Mouse (Mus musculus) embryo, embryonic 10.5 days (tissue): ENCODE data around the gene Zfp94.
A peak's percentile ranks its signal among the peaks of the same experiment; 100 is the strongest.
"Not testable (repeated sequence)": the region's sequence is repeated elsewhere in the genome, so short reads cannot be mapped to it uniquely, and the experiment has no call there.

Experiments used
- DNase-seq: peaks from one replicate; pipeline ENCODE4 v3.0.0-alpha.2; 2015; ENCODE audit warnings: low spot score

Zfp94 gene

GRCm38 (mm10) chr7:24315726-24316566 lies 520 bp downstream of the Zfp94 start:
- no peak for DNase-seq

GRCm38 (mm10) chr7:24300771-24301282 lies 15.6 kb downstream of the Zfp94 start, which contains the start of gene Zfp61:
Gene Zfp61 (minus strand): TSS chr7:24301232.
- peak; percentile 89 for DNase-seq

GRCm38 (mm10) chr7:24299823-24300481 lies 16.5 kb downstream of the Zfp94 start:
- DNase-seq: peak; percentile 36

GRCm38 (mm10) chr7:24298973-24299708 lies 17.3 kb downstream of the Zfp94 start:
- peak; percentile 95 for DNase-seq

GRCm38 (mm10) chr7:24298635-24298972 lies 17.9 kb downstream of the Zfp94 start:
- DNase-seq: no peak

GRCm38 (mm10) chr7:24297361-24298095 lies 18.9 kb downstream of the Zfp94 start:
- DNase-seq: no peak

- no peak for DNase-seq
These were observed 20.1 kb downstream of the Zfp94 start for GRCm38 (mm10) chr7:24296386-24296785.

- no peak for DNase-seq
These were observed 21.1 kb downstream of the Zfp94 start for GRCm38 (mm10) chr7:24295376-24295775.

GRCm38 (mm10) chr7:24294763-24295162 lies 21.7 kb downstream of the Zfp94 start:
- DNase-seq: no peak

- DNase-seq: no peak
These were observed 23.2 kb downstream of the Zfp94 start for GRCm38 (mm10) chr7:24293061-24293851.

- DNase-seq: no peak
These were observed 24.9 kb downstream of the Zfp94 start for GRCm38 (mm10) chr7:24291387-24292090.

GRCm38 (mm10) chr7:24290106-24290693 lies 26.3 kb downstream of the Zfp94 start:
- DNase-seq: no peak

GRCm38 (mm10) chr7:24288512-24288911 lies 28.0 kb downstream of the Zfp94 start:
- no peak for DNase-seq

- no peak for DNase-seq
These were observed 28.8 kb downstream of the Zfp94 start for GRCm38 (mm10) chr7:24287670-24288069.

- no peak for DNase-seq
These were observed 29.6 kb downstream of the Zfp94 start for GRCm38 (mm10) chr7:24286916-24287315.

- DNase-seq: no peak
These were observed 30.4 kb downstream of the Zfp94 start for GRCm38 (mm10) chr7:24286090-24286489.

GRCm38 (mm10) chr7:24280858-24281145 lies 35.7 kb downstream of the Zfp94 start:
- DNase-seq: no peak

- no peak for DNase-seq
These were observed 36.2 kb downstream of the Zfp94 start for GRCm38 (mm10) chr7:24280031-24280857.

- not testable (repeated sequence) for DNase-seq
These were observed 37.7 kb downstream of the Zfp94 start for GRCm38 (mm10) chr7:24278771-24279170.
